Mouse (Mus musculus) CH12.LX (cell line): ENCODE measurements around the gene Noxo1.

Experiments
- CTCF ChIP-seq, 2 experiments: IDR thresholded peaks in 1 of 2; conservative IDR thresholded peaks in 1 of 2; 2 replicates each; pipeline ENCODE4 v1.5.1; 2011 to 2012; ENCODE audit warnings: low read depth in 2 of 2, low read length in 2 of 2, improper control_type of control experiment in 1 of 2, inconsistent platforms in 1 of 2, mild to moderate bottlenecking in 1 of 2, moderate library complexity in 1 of 2
- ELF1 ChIP-seq: IDR thresholded peaks from 2 replicates; pipeline ENCODE4 v1.6.1; 2014; ENCODE audit warnings: low read depth, mild to moderate bottlenecking, inconsistent platforms, low read length, improper control_type of control experiment
- EP300 ChIP-seq: IDR thresholded peaks from 2 replicates; pipeline ENCODE4 v1.6.1; 2011; ENCODE audit warnings: low read length, improper control_type of control experiment
- ETS1 ChIP-seq: conservative IDR thresholded peaks from 2 replicates; pipeline ENCODE4 v1.6.1; 2012; ENCODE audit warnings: low read depth, mild to moderate bottlenecking, inconsistent platforms, low read length, improper control_type of control experiment, moderate library complexity
- KAT2A ChIP-seq: IDR thresholded peaks from 2 replicates; pipeline ENCODE4 v1.6.1; 2012; ENCODE audit warnings: low read length, improper control_type of control experiment, inconsistent platforms; ENCODE audit not compliant: insufficient replicate concordance
- MEF2A ChIP-seq: IDR thresholded peaks from 2 replicates; pipeline ENCODE4 v1.6.1; 2014; ENCODE audit warnings: low read depth, mild to moderate bottlenecking, inconsistent platforms, low read length, improper control_type of control experiment, borderline replicate concordance
- MXI1 ChIP-seq: IDR thresholded peaks from 2 replicates; pipeline ENCODE4 v1.6.1; 2011; ENCODE audit warnings: mild to moderate bottlenecking, low read depth, low read length, improper control_type of control experiment
- POLR2A ChIP-seq: IDR thresholded peaks from 2 replicates; pipeline ENCODE4 v1.6.1; 2011; ENCODE audit warnings: low read depth, mild to moderate bottlenecking, improper control_type of control experiment, low read length
- POLR2AphosphoS2 ChIP-seq: IDR thresholded peaks from 2 replicates; pipeline ENCODE4 v1.6.1; 2011; ENCODE audit warnings: low read depth, low read length, improper control_type of control experiment
- TBP ChIP-seq: conservative IDR thresholded peaks from 2 replicates; pipeline ENCODE4 v1.6.1; 2011; ENCODE audit warnings: low read depth, low read length, improper control_type of control experiment
- USF1 ChIP-seq: IDR thresholded peaks from 2 replicates; pipeline ENCODE4 v1.6.1; 2014; ENCODE audit warnings: low read depth, mild to moderate bottlenecking, inconsistent platforms, low read length, improper control_type of control experiment
- ZC3H11A ChIP-seq: IDR thresholded peaks from 2 replicates; pipeline ENCODE4 v1.6.1; 2012; ENCODE audit warnings: low read depth, mild to moderate bottlenecking, inconsistent platforms, low read length, improper control_type of control experiment

DNA sequence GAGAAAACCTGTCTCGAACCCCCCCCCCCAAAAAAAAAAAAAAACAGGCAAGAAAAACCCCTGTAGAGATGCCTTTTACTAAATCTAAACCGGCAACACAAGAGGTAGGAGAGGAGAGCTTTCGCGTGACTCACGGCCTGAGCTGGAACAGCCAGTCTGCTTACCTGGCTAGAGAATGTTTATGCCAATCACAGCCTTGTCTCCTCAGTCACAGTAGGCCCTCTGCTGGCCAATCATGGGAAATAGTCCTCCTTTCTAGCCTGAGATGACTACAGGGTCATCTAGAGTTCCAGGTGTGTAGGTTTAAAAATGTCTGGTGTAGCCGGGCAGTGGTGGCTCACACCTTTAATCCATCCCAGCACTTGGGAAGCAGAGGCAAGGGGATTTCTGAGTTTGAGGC is 28.6 kb upstream of the Noxo1 start:
- no peak for TF ChIP-seq KAT2A
- no peak for TF ChIP-seq ELF1
- TF ChIP-seq MXI1: no peak
- TF ChIP-seq POLR2A: no peak
- TF ChIP-seq TBP: no peak
- peak; percentile 78 to 93 for TF ChIP-seq CTCF (conservative IDR thresholded peaks at IDR 0.05 in 1 of 2, IDR thresholded peaks at IDR 0.05 in 1 of 2; ENCODE audit: low read depth in 2 of 2, low read length in 2 of 2)
- no peak for TF ChIP-seq EP300
- TF ChIP-seq ZC3H11A: peak; percentile 42
- 0 out of 2 replicates have a peak, but pooled peaks have one; percentile 15 for TF ChIP-seq MEF2A
- TF ChIP-seq POLR2AphosphoS2: no peak
- no peak for TF ChIP-seq ETS1
- no peak for TF ChIP-seq USF1
